Mouse (Mus musculus) kidney, postnatal 14 days (tissue): ENCODE data around the gene Wfdc8.

Experiments used
- DNase-seq: peaks from one replicate; pipeline ENCODE4 v3.0.0; 2022; ENCODE audit warnings: mixed read lengths

Gene Wfdc8

DNA sequence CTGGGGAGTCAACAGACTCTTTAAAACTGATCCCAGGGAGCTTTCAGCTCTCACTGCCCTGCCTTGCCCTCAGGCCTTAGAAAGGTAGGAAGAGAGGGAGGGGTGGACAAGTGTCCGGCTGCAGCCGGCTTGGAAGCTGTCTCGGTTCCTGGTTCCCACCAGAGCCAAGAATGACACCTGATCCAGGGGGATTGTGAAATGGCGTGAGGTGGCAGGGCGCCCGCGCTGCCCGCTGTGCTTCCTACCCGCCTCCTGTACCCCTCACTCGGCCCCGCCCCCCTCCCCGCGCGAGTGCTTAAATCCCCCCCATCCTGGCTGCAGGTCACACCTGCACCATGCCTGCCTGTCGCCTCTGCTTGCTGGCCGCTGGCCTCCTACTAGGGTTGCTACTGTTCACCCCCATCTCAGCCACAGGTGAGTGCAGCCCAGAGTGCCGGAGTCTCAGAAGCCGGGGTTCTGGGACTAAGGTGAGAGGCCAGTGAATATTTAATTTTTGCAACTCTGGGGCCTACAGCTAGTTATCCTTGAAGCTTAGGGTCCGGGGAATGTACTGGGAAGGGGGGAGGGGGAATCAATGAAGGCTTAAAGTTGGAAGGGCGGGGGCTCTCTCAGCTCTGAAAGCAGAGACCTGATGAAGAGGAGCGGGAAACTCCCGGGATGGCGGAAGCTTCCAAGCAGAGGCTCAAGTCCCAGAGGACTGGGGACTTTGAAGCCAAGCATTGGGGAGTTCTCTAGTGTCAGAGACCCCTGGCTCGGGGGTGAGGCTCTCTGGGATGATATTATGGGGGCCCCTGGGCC lies 50.8 kb downstream of the Wfdc8 start, which contains the start of gene Wfdc2:
Gene Wfdc2, plus strand, starts transcription at position 23 of the 798 bp plus-strand sequence.
- peak; percentile 82 for DNase-seq

DNA sequence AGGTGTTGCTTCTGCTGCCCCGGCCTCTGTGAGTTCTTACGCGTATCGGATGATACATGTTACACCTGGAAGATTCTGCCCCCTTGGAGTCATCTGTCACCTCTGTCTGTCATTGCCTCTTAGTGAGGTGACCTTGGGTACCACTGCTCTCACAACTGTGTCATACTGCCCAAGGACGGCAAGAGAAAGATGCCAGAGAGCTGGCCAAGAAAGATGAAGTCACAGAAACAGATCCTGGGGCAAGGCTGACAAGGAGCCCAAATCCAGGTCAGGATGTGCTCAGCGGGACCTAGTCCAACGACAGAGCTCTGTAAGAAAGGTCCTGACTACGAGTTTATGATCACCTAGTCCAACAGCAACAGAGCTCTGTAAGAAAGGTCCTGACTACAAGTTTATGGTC lies 53.3 kb downstream of the Wfdc8 start:
- no peak for DNase-seq

DNA sequence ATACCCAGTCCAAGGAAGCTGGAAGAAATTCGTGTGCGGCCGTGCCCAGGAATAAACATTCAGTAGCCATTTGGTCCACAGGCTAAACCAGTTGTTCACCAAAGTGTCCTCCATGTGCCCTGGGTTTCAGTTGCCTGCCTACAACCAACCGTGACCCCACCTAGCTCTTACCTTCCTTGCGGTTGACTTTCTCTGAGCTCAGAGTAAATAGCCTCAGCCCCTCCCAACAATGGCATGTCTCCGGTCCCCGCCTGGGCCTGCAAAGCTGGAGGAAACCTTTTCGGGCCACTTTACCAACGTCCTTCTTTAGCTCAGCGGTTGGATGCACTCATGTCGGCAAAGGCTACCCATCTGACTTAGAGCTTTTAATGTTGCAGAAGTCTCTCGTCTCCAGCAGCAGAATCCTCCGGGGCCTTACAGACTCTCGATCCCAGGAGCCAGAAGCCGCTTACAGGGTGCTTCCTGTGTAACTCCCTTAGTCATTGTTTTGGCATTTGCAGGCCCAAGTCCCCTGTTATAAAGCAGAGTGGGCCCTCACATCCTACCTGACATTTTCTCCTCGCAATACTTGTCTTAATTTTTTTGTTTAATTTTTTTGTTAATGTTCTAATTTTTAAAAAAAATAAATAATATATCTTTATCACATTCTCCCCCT lies 54.3 kb downstream of the Wfdc8 start:
- no peak for DNase-seq

DNA sequence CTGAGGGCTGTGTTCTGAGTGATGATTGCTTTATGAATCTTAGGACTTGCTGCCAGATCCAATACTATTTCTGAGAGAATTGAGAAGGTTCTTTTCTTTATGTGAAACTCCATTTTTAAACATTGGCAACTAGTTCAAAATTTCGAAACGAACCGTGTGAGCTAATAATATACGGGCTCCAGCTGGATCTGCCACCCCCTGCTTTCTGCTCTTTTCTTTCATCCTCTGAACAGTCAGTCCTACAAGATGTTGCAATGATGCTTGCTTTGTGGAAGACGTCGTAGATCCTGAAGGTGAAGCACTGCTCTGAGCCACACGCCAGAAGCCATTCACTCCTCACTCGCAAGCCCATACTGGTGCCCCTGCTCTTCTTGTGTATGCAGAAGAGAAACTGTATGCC lies 55.0 kb downstream of the Wfdc8 start:
- no peak for DNase-seq

DNA sequence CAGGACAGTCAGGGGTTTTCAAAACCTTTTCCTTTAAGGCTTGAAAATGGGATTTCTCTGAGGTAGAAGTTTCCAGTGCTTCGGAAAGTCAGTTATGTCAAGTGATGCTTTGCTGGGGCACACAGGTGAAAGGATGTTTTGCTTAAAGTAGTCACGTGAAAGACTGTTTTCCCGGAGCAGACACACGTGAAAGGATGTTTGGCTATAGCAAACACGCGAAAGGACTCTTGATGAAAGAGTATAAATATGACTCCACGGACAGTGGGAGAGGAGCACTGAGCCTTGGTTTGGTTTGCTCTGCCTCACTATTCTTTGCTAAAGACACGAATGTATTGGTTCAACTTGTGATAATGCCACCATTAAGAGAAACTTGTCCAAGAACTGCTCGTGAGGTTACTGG lies 61.9 kb downstream of the Wfdc8 start:
- DNase-seq = no peak

DNA sequence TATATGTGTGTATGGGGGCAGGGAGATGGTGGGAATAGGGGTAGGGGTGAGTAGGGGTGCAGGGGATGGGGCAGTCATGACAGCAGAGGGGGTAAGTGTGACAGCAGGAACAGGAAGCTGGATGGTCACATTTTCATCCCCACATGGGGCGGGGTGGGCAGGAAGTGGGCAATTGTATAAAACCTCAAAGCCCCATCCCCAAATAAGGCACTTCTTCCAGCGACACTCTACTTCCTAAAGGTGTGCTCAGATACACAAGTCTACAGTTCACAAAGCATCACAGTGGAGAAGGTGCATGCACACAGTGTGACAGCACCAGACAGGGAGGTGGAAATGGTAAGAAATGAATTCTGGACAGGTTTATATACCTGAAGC lies 62.5 kb downstream of the Wfdc8 start:
- DNase-seq = no peak

DNA sequence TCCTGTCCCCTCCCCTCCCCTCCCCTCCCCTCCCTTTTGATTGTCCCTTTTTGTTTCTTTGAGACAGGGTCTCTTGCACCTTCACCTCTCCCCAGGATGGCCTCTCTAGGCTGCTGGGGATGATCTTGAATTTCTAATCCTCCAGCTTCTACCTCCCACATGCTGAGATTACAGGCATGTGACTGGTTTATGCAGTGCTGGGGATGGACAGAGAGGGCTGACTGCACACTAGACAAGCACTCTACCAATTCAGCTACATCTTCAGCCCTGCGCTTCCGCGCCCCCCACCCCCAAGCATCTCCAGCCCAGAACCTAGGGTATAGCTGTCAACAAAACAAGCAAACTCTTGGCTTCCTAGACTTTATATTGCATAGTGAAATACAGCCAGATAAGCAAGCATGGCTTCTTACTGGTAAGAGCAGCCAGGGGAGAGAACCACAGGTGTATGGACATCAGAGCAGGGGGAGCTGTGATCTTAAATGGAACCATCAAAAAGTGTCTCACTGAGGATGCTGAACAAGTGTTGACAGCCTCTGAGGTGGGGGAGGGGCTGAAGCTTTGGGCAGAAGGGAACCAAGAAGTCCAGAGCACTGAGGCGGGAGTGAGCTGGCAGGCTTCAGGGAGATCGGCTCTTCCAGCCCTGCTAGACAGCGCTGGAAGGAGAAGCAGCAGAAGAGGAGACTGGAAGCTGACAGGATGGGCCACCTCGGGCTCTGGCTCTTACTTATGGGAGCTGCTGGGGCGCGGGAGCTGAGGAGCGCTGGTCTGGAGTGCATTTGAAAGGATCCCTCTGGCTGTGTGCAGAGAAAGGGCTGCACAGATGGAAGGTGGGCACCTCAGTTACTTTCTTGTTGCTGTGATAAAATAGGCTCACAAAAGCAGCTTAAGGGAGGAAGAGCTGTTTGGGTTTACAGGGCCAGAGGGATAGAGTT lies 63.2 kb downstream of the Wfdc8 start:
- no peak for DNase-seq

DNA sequence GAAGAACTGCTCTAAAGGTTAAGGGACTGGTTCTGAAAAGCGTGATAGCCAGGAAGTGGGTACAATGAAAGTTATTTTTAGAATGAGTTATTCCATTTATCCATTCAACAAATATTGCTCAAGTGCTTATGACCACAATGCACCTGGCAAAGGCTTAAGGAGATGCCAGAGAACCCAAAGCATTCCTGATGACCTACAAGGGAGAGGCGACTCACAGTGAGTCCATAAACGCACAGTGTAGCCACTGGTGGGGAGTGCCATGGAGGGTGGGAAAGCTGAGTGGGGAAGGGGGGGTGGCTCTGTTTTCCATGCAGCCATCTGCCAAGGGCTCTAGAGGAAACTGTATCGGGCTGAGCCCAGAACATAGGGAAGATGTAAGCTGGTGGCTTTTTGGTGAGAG lies 64.1 kb downstream of the Wfdc8 start:
- no peak for DNase-seq
